Mouse (Mus musculus) colon, adult 2 months (tissue): Measurements from ENCODE around the gene Tle3. TPM values are rescaled to one million over a fixed set of nuclear protein-coding genes. Genes with fewer than 3 reads are reported as not detected.

Experiments used
- polyA plus RNA-seq: library from polyadenylated mRNA; depleted of rRNA; stranded (reverse); fragments of >200 nt; gene quantifications from 2 replicates; pipeline ENCODE4 v1.2.3, GENCODE M21; 2012; rRNA removed

Tle3 gene
- polyA plus RNA-seq = 71.0 and 73.0 TPM in 2 replicates

GRCm38 (mm10) chr9:61371755-61372509, at the start of gene Tle3:
Gene Tle3 (plus strand): TSS chr9:61372366.

